Mouse (Mus musculus) CH12.LX (cell line): Measurements from ENCODE around the gene Hhipl1. TPM values are rescaled to one million over a fixed set of nuclear protein-coding genes. Genes with fewer than 3 reads are reported as not detected.

ENCODE experiments used
- DNase-seq: peaks from one replicate; pipeline ENCODE4 v3.0.0-alpha.2; 2013; ENCODE audit errors: extremely low read depth
- H3K27ac ChIP-seq: 2 replicates; pipeline ENCODE4 v1.5.1; 2012; ENCODE audit warnings: low read depth, mild to moderate bottlenecking, control low read depth, moderate library complexity; ENCODE audit not compliant: insufficient read depth
- H3K27me3 ChIP-seq: replicated peaks from 2 replicates; pipeline ENCODE3; 2012; ENCODE audit warnings: inconsistent platforms
- H3K36me3 ChIP-seq, 2 experiments: replicated peaks in 1 of 2; 2 replicates each; pipeline versions ENCODE3 to v1.6.1; 2012; ENCODE audit warnings: inconsistent platforms in 1 of 2, low read length in 1 of 2, mild to moderate bottlenecking in 1 of 2, mixed read lengths in 1 of 2, moderate library complexity in 1 of 2; ENCODE audit not compliant: control insufficient read depth in 1 of 2, insufficient read depth in 1 of 2
- H3K4me1 ChIP-seq, 2 experiments: 2 replicates each; pipeline ENCODE4 v1.6.1; 2012; ENCODE audit warnings: inconsistent platforms in 1 of 2, moderate library complexity in 1 of 2; ENCODE audit not compliant: insufficient read depth in 2 of 2, control insufficient read depth in 1 of 2
- H3K4me2 ChIP-seq: 2 replicates; pipeline ENCODE4 v1.6.1; 2012; ENCODE audit warnings: low read depth, mild to moderate bottlenecking, control low read depth; ENCODE audit not compliant: poor library complexity, insufficient read depth, severe bottlenecking
- H3K4me3 ChIP-seq, 3 experiments: fragments of 150-350 bp in 1 of 3; sonication (generic) in 1 of 3; replicated peaks in 1 of 3; 2 replicates each; pipeline versions ENCODE3 to v1.5.1; 2011 to 2012; ENCODE audit warnings: low read depth in 2 of 3, low read length in 2 of 3, mild to moderate bottlenecking in 2 of 3, moderate library complexity in 2 of 3, control low read depth in 1 of 3, improper control_type of control experiment in 1 of 3, inconsistent platforms in 1 of 3, mixed read lengths in 1 of 3; ENCODE audit not compliant: poor library complexity in 1 of 3
- H3K79me2 ChIP-seq: replicated peaks from 2 replicates; pipeline ENCODE4 v1.6.1; 2012; ENCODE audit warnings: mild to moderate bottlenecking, moderate library complexity; ENCODE audit not compliant: control insufficient read depth, poor library complexity, insufficient read depth, severe bottlenecking; ENCODE audit errors: extremely low read depth
- H3K9ac ChIP-seq: 2 replicates; pipeline ENCODE4 v1.6.1; 2012; ENCODE audit warnings: low read depth, mild to moderate bottlenecking, control low read depth, moderate library complexity; ENCODE audit not compliant: insufficient read depth
- H3K9me3 ChIP-seq: replicated peaks from 2 replicates; pipeline ENCODE3; 2012; ENCODE audit warnings: low read length, inconsistent platforms, mixed read lengths
- CHD1 ChIP-seq: IDR thresholded peaks from 2 replicates; pipeline ENCODE4 v1.6.1; 2012; ENCODE audit warnings: low read depth, low read length, improper control_type of control experiment, inconsistent platforms
- CHD2 ChIP-seq: IDR thresholded peaks from 2 replicates; pipeline ENCODE4 v1.6.1; 2011; ENCODE audit warnings: low read length, improper control_type of control experiment
- ELF1 ChIP-seq: IDR thresholded peaks from 2 replicates; pipeline ENCODE4 v1.6.1; 2014; ENCODE audit warnings: low read depth, mild to moderate bottlenecking, inconsistent platforms, low read length, improper control_type of control experiment
- EP300 ChIP-seq: IDR thresholded peaks from 2 replicates; pipeline ENCODE4 v1.6.1; 2011; ENCODE audit warnings: low read length, improper control_type of control experiment
- ETS1 ChIP-seq: conservative IDR thresholded peaks from 2 replicates; pipeline ENCODE4 v1.6.1; 2012; ENCODE audit warnings: low read depth, mild to moderate bottlenecking, inconsistent platforms, low read length, improper control_type of control experiment, moderate library complexity
- IRF4 ChIP-seq: IDR thresholded peaks from 2 replicates; pipeline ENCODE4 v1.6.1; 2014; ENCODE audit warnings: low read depth, mild to moderate bottlenecking, inconsistent platforms, low read length, improper control_type of control experiment
- JUN ChIP-seq: IDR thresholded peaks from 2 replicates; pipeline ENCODE4 v1.6.1; 2011; ENCODE audit warnings: low read depth, mild to moderate bottlenecking, low read length, improper control_type of control experiment, moderate library complexity; ENCODE audit not compliant: insufficient read depth
- JUND ChIP-seq: conservative IDR thresholded peaks from 2 replicates; pipeline ENCODE4 v1.6.1; 2011; ENCODE audit warnings: low read depth, low read length, improper control_type of control experiment
- MAX ChIP-seq: IDR thresholded peaks from 2 replicates; pipeline ENCODE4 v1.6.1; 2011; ENCODE audit warnings: low read length, improper control_type of control experiment
- MEF2A ChIP-seq: IDR thresholded peaks from 2 replicates; pipeline ENCODE4 v1.6.1; 2014; ENCODE audit warnings: low read depth, mild to moderate bottlenecking, inconsistent platforms, low read length, improper control_type of control experiment, borderline replicate concordance
- MYC ChIP-seq: IDR thresholded peaks from 2 replicates; pipeline ENCODE4 v1.6.1; 2011; ENCODE audit warnings: low read depth, mild to moderate bottlenecking, improper control_type of control experiment, low read length
- NELFE ChIP-seq: IDR thresholded peaks from 2 replicates; pipeline ENCODE4 v1.6.1; 2011; ENCODE audit warnings: low read depth, low read length, improper control_type of control experiment
- NRF1 ChIP-seq: IDR thresholded peaks from 2 replicates; pipeline ENCODE4 v1.6.1; 2014; ENCODE audit warnings: low read depth, mild to moderate bottlenecking, inconsistent platforms, low read length, improper control_type of control experiment, moderate library complexity
- POLR2A ChIP-seq: IDR thresholded peaks from 2 replicates; pipeline ENCODE4 v1.6.1; 2011; ENCODE audit warnings: low read depth, mild to moderate bottlenecking, improper control_type of control experiment, low read length
- POLR2AphosphoS2 ChIP-seq: IDR thresholded peaks from 2 replicates; pipeline ENCODE4 v1.6.1; 2011; ENCODE audit warnings: low read depth, low read length, improper control_type of control experiment
- RAD21 ChIP-seq: IDR thresholded peaks from 2 replicates; pipeline ENCODE4 v1.6.1; 2011; ENCODE audit warnings: low read depth, mild to moderate bottlenecking, low read length, improper control_type of control experiment, moderate library complexity
- SIN3A ChIP-seq: IDR thresholded peaks from 2 replicates; pipeline ENCODE4 v1.6.1; 2012; ENCODE audit warnings: low read length, improper control_type of control experiment, inconsistent platforms
- SMC3 ChIP-seq: IDR thresholded peaks from 2 replicates; pipeline ENCODE4 v1.6.1; 2011; ENCODE audit warnings: low read depth, low read length, improper control_type of control experiment
- TBP ChIP-seq: conservative IDR thresholded peaks from 2 replicates; pipeline ENCODE4 v1.6.1; 2011; ENCODE audit warnings: low read depth, low read length, improper control_type of control experiment
- TCF12 ChIP-seq: IDR thresholded peaks from 2 replicates; pipeline ENCODE4 v1.6.1; 2014; ENCODE audit warnings: low read depth, mild to moderate bottlenecking, inconsistent platforms, low read length, improper control_type of control experiment
- UBTF ChIP-seq: IDR thresholded peaks from 2 replicates; pipeline ENCODE4 v1.6.1; 2012; ENCODE audit warnings: low read depth, mild to moderate bottlenecking, inconsistent platforms, low read length, improper control_type of control experiment, moderate library complexity
- USF2 ChIP-seq: conservative IDR thresholded peaks from 2 replicates; pipeline ENCODE4 v1.6.1; 2011; ENCODE audit warnings: low read depth, low read length, improper control_type of control experiment
- ZKSCAN1 ChIP-seq: IDR thresholded peaks from 2 replicates; pipeline ENCODE4 v1.6.1; 2012; ENCODE audit warnings: low read depth, inconsistent platforms, low read length, improper control_type of control experiment, borderline replicate concordance
- ZMIZ1 ChIP-seq: IDR thresholded peaks from 2 replicates; pipeline ENCODE4 v1.6.1; 2012; ENCODE audit warnings: low read depth, mild to moderate bottlenecking, inconsistent platforms, low read length, improper control_type of control experiment
- ZNF384 ChIP-seq: IDR thresholded peaks from 2 replicates; pipeline ENCODE4 v1.6.1; 2012; ENCODE audit warnings: low read depth, low read length, improper control_type of control experiment, inconsistent platforms
- dilution Hi-C: fragments of 300-500 bp; cut with MboI; formaldehyde crosslinking; loops from 2 replicates; pipeline ENCODE4 v1.14.3; 2020; ENCODE audit warnings: low sequenced_read_pairs; ENCODE audit not compliant: extremely low pct_unique_long_range_greater_than_20kb, extremely low pct_ligation_motif_present
- in situ Hi-C: fragments of 300-500 bp; cut with MboI; formaldehyde crosslinking; loops from 3 replicates; pipeline ENCODE4 v1.14.3; 2019; ENCODE audit warnings: low sequenced_read_pairs, low pct_ligation_motif_present, low pct_unique_long_range_greater_than_20kb, mixed read lengths
- polyA plus RNA-seq: library from polyadenylated mRNA; unstranded; fragments of >175 nt; gene quantifications from 2 replicates; pipeline ENCODE4 v1.2.1, GENCODE M21; 2012; ENCODE audit warnings: low read depth; ENCODE audit not compliant: insufficient read length
- total RNA-seq, 2 experiments: library from RNA; depleted of rRNA; stranded (reverse); fragments of 300-350 nt in 1 of 2; fragments of >200 nt in 1 of 2; gene quantifications; 2 replicates each; pipeline ENCODE4 v1.2.3; 2012 to 2014

The Hhipl1 gene
- total and polyA plus RNA-seq, 3 experiments: not detected

- Histone ChIP-seq H3K36me3 (no peaks in the 10 kb centered on the region), H3K27me3 (peaks cover 31% of the 10 kb centered on the region), H3K4me3 (no peak overlapping the region), H3K9me3 (peaks cover 7% of the 10 kb centered on the region), H3K4me2 (no peak overlapping the region), H3K9ac (no peak overlapping the region), H3K27ac (no peak overlapping the region), H3K4me1 (peaks cover 0 to 9% of the 10 kb centered on the region in 2 experiments; a peak in 2 of 4 replicates), H3K79me2 (no peaks in the 10 kb centered on the region)
- DNase-seq: no peak
- no peak for TF ChIP-seq RAD21
- TF ChIP-seq ETS1: no peak
- no peak for TF ChIP-seq POLR2AphosphoS2
- TF ChIP-seq CHD2: no peak
- TF ChIP-seq MYC: no peak
- no peak for TF ChIP-seq EP300
- no peak for TF ChIP-seq NRF1
- in situ Hi-C loops (no loop called here), dilution Hi-C loops (no loop called here)
Measured at GRCm38 (mm10) chr12:108316655-108317054, 10.6 kb downstream of the Hhipl1 start.

- H3K4me1 ChIP-seq: peaks cover 0 to 9% of the 10 kb centered on the region in 2 experiments; a peak in 2 of 4 replicates
- in situ Hi-C loops (no loop called here), dilution Hi-C loops (no loop called here)
Measured at GRCm38 (mm10) chr12:108317201-108317738, 11.2 kb downstream of the Hhipl1 start.

GRCm38 (mm10) chr12:108317826-108318430 is 11.9 kb downstream of the Hhipl1 start:
- dilution Hi-C loops: no loop called here
- peaks cover 32% of the 10 kb centered on the region for H3K27me3 ChIP-seq
- in situ Hi-C loops: no loop called here
- no peak overlapping the region for H3K27ac ChIP-seq
- H3K4me3 ChIP-seq: no peak overlapping the region
- H3K4me2 ChIP-seq: no peak overlapping the region
- no peak overlapping the region for H3K9ac ChIP-seq
- TF ChIP-seq TBP (no peak), USF2 (no peak), SIN3A (no peak), UBTF (no peak), ELF1 (no peak), NELFE (no peak), EP300 (no peak), MEF2A (no peak), JUND (no peak), IRF4 (no peak), NRF1 (no peak), MAX (no peak), SMC3 (no peak)
- H3K36me3 ChIP-seq: no peaks in the 10 kb centered on the region
- no peak for DNase-seq
- peaks cover 0 to 9% of the 10 kb centered on the region in 2 experiments; a peak in 2 of 4 replicates for H3K4me1 ChIP-seq
- no peaks in the 10 kb centered on the region for H3K79me2 ChIP-seq
- H3K9me3 ChIP-seq: peaks cover 7% of the 10 kb centered on the region

More at GRCm38 (mm10) chr12:108317201-108317738, 11.2 kb downstream of the Hhipl1 start:
- H3K4me3 ChIP-seq: no peak overlapping the region
- no peak overlapping the region for H3K27ac ChIP-seq
- H3K4me2 ChIP-seq: no peak overlapping the region
- TF ChIP-seq MAX (no peak), ZMIZ1 (no peak), JUN (no peak), NRF1 (no peak), ZNF384 (no peak), POLR2A (no peak), ZKSCAN1 (no peak), TCF12 (no peak), CHD2 (no peak), CHD1 (no peak), SIN3A (no peak), ELF1 (no peak), SMC3 (no peak), USF2 (no peak), RAD21 (no peak)
- TF ChIP-seq, all 38 proteins: peak for 0
- Histone ChIP-seq H3K9me3 (peaks cover 7% of the 10 kb centered on the region), H3K9ac (no peak overlapping the region), H3K36me3 (no peaks in the 10 kb centered on the region), H3K79me2 (no peaks in the 10 kb centered on the region), H3K27me3 (peaks cover 32% of the 10 kb centered on the region)
- DNase-seq: no peak
